Mouse (Mus musculus) thymus, adult 2 months (tissue): Measurements from ENCODE around the gene Pih1d1.

Source experiments
- CTCF ChIP-seq: fragments of 200-500 bp; IDR thresholded peaks from 2 replicates; pipeline ENCODE4 v1.5.1; 2012; ENCODE audit warnings: mild to moderate bottlenecking, control low read depth, low read length, moderate library complexity, borderline replicate concordance; ENCODE audit not compliant: control insufficient read depth, poor library complexity, insufficient read depth; ENCODE audit errors: extremely low read depth
- POLR2A ChIP-seq: fragments of 200-500 bp; IDR thresholded peaks from 2 replicates; pipeline ENCODE4 v1.6.1; 2012; ENCODE audit warnings: mild to moderate bottlenecking, low read length, control low read depth, moderate library complexity; ENCODE audit not compliant: control insufficient read depth, poor library complexity, insufficient read depth; ENCODE audit errors: extremely low read depth

GRCm38 (mm10) chr7:45179469-45179868, 25.4 kb downstream of the Pih1d1 start, which contains the start of gene Gfy:
- TF ChIP-seq CTCF (no peak), POLR2A (no peak)
